Mouse (Mus musculus) limb, embryonic 12.5 days (tissue): ENCODE measurements around the gene Pi4k2b. TPM values are rescaled to one million over a fixed set of nuclear protein-coding genes. Genes with fewer than 3 reads are reported as not detected.
A peak's percentile ranks its signal among the peaks of the same experiment; 100 is the strongest.
"Not testable (repeated sequence)": the region's sequence is repeated elsewhere in the genome, so short reads cannot be mapped to it uniquely, and the experiment has no call there.

Experiments used
- ATAC-seq: fragments of 200-750 bp; cut with Nextera tagmentation; 2 replicates; pipeline ENCODE4 v1.8.0; 2017; ENCODE audit warnings: low read depth, moderate TSS enrichment; ENCODE audit not compliant: insufficient number of reproducible peaks, insufficient read depth, low FRiP score, low TSS enrichment
- H3K27ac ChIP-seq: fragments of 300-500 bp; sonication (generic); 2 replicates; pipeline ENCODE4 v1.5.1; 2016; ENCODE audit warnings: mild to moderate bottlenecking, moderate library complexity
- H3K27me3 ChIP-seq: fragments of 300-500 bp; sonication (generic); 2 replicates; pipeline ENCODE4 v1.6.1; 2016; ENCODE audit warnings: mild to moderate bottlenecking, moderate library complexity
- H3K36me3 ChIP-seq: fragments of 300-500 bp; sonication (generic); 2 replicates; pipeline ENCODE4 v1.6.1; 2016; ENCODE audit warnings: mild to moderate bottlenecking, moderate library complexity
- H3K4me1 ChIP-seq: fragments of 300-500 bp; sonication (generic); replicated peaks from 2 replicates; pipeline ENCODE4 v1.6.1; 2016
- H3K4me2 ChIP-seq: fragments of 300-500 bp; sonication (generic); 2 replicates; pipeline ENCODE4 v1.6.1; 2016; ENCODE audit warnings: mild to moderate bottlenecking, moderate library complexity
- H3K4me3 ChIP-seq: fragments of 300-500 bp; sonication (generic); replicated peaks from 2 replicates; pipeline ENCODE4 v1.5.1; 2016; ENCODE audit warnings: mild to moderate bottlenecking
- H3K9ac ChIP-seq: fragments of 300-500 bp; sonication (generic); replicated peaks from 2 replicates; pipeline ENCODE4 v1.6.1; 2016; ENCODE audit warnings: mild to moderate bottlenecking, moderate library complexity
- H3K9me3 ChIP-seq: fragments of 300-500 bp; sonication (generic); 2 replicates; pipeline ENCODE4 v1.6.1; 2016; ENCODE audit warnings: mild to moderate bottlenecking, moderate library complexity
- WGBS: fragments of 180-500 bp; shearing (Covaris S2); methylation state at CpG from one replicate; pipeline ENCODE4 v1.1.7; 2016; 5-methylcytosine and 5-hydroxymethylcytosine counted together
- polyA plus RNA-seq: library from polyadenylated mRNA; unstranded; fragments of >200 nt; fragmentation: Nextera tagmentation; extraction: Ambion mirVana; gene quantifications from 2 replicates; pipeline ENCODE4 v1.2.1, GENCODE M21; 2016

Pi4k2b gene
- polyA plus RNA-seq, 1 experiment from 2014 or later, result 22.7 TPM

GRCm38 (mm10) chr5:52743231-52743630 lies 1.9 kb downstream of the Pi4k2b start:
- H3K4me2 ChIP-seq, result peak overlapping the region; percentile 64

GRCm38 (mm10) chr5:52746920-52747319 lies 5.5 kb downstream of the Pi4k2b start:
- H3K4me2 ChIP-seq, result no peak overlapping the region
- peaks cover 14% of the 10 kb centered on the region for H3K4me1 ChIP-seq
- no peak for ATAC-seq
- no peak overlapping the region for H3K9ac ChIP-seq
- H3K36me3 ChIP-seq, result peaks cover 7% of the 10 kb centered on the region; the same call in 1 of the 2 replicates
- H3K9me3 ChIP-seq, result no peaks in the 10 kb centered on the region
- no peaks in the 10 kb centered on the region for H3K27me3 ChIP-seq
- H3K4me3 ChIP-seq, result no peak overlapping the region
- no peak overlapping the region for H3K27ac ChIP-seq

More at GRCm38 (mm10) chr5:52743231-52743630, 1.9 kb downstream of the Pi4k2b start:
- WGBS, result 77% methylated on average over 4 of the region's 4 CpGs
- Histone ChIP-seq H3K4me1 (peaks cover 14% of the 10 kb centered on the region), H3K9me3 (no peaks in the 10 kb centered on the region), H3K27ac (no peak overlapping the region), H3K27me3 (no peaks in the 10 kb centered on the region), H3K4me3 (peak overlapping the region; percentile 84), H3K36me3 (peaks cover 3% of the 10 kb centered on the region; the same call in 1 of the 2 replicates), H3K9ac (no peak overlapping the region)
- no peak for ATAC-seq

- H3K27ac ChIP-seq, result no peak overlapping the region
- H3K9me3 ChIP-seq, result no peaks in the 10 kb centered on the region
- no peak overlapping the region for H3K4me2 ChIP-seq
- H3K27me3 ChIP-seq, result no peaks in the 10 kb centered on the region
- no peak overlapping the region for H3K9ac ChIP-seq
- H3K36me3 ChIP-seq, result peaks cover 15% of the 10 kb centered on the region; the same call in 1 of the 2 replicates
- H3K4me3 ChIP-seq, result no peak overlapping the region
- WGBS, result 87% methylated on average over 5 of the region's 5 CpGs
- no peak for ATAC-seq
- peaks cover 4% of the 10 kb centered on the region; the same call in 1 of the 2 replicates for H3K4me1 ChIP-seq
Measured at GRCm38 (mm10) chr5:52748732-52749131, 7.4 kb downstream of the Pi4k2b start.

- Histone ChIP-seq H3K9me3 (no peaks in the 10 kb centered on the region), H3K27ac (no peak overlapping the region), H3K36me3 (peaks cover 30% of the 10 kb centered on the region; the same call in 1 of the 2 replicates), H3K27me3 (no peaks in the 10 kb centered on the region), H3K4me3 (no peak overlapping the region), H3K4me2 (no peak overlapping the region), H3K9ac (no peak overlapping the region), H3K4me1 (no peaks in the 10 kb centered on the region)
- ATAC-seq, result no peak
- 70% methylated on average over 9 of the region's 9 CpGs for WGBS
Measured at GRCm38 (mm10) chr5:52753146-52753545, 11.8 kb downstream of the Pi4k2b start.

- H3K27ac ChIP-seq, result no peak overlapping the region
- H3K9ac ChIP-seq, result no peak overlapping the region
- H3K9me3 ChIP-seq, result no peaks in the 10 kb centered on the region
- H3K4me2 ChIP-seq, result no peak overlapping the region
- H3K4me3 ChIP-seq, result no peak overlapping the region
- no peaks in the 10 kb centered on the region for H3K27me3 ChIP-seq
- H3K36me3 ChIP-seq, result peaks cover 30% of the 10 kb centered on the region; the same call in 1 of the 2 replicates
- no peak for ATAC-seq
- no peaks in the 10 kb centered on the region for H3K4me1 ChIP-seq
Measured at GRCm38 (mm10) chr5:52754196-52754595, 12.8 kb downstream of the Pi4k2b start.

- H3K27ac ChIP-seq, result no peak overlapping the region
- H3K4me2 ChIP-seq, result no peak overlapping the region
- 94% methylated on average over 3 of the region's 3 CpGs for WGBS
- no peak overlapping the region for H3K9ac ChIP-seq
- no peaks in the 10 kb centered on the region for H3K9me3 ChIP-seq
- H3K4me1 ChIP-seq, result no peaks in the 10 kb centered on the region
- H3K27me3 ChIP-seq, result no peaks in the 10 kb centered on the region
- peaks cover 30% of the 10 kb centered on the region; the same call in 1 of the 2 replicates for H3K36me3 ChIP-seq
- ATAC-seq, result no peak
- no peak overlapping the region for H3K4me3 ChIP-seq
Measured at GRCm38 (mm10) chr5:52755337-52755736, 14.0 kb downstream of the Pi4k2b start.

GRCm38 (mm10) chr5:52755989-52756388 lies 14.6 kb downstream of the Pi4k2b start:
- Histone ChIP-seq H3K4me2 (no peak overlapping the region), H3K36me3 (peaks cover 32% of the 10 kb centered on the region; the same call in 1 of the 2 replicates), H3K4me3 (no peak overlapping the region), H3K9me3 (no peaks in the 10 kb centered on the region), H3K9ac (no peak overlapping the region), H3K27ac (no peak overlapping the region), H3K27me3 (no peaks in the 10 kb centered on the region), H3K4me1 (no peaks in the 10 kb centered on the region)
- no peak for ATAC-seq
- WGBS, result 90% methylated on average over 6 of the region's 6 CpGs

- Histone ChIP-seq H3K9ac (no peak overlapping the region), H3K9me3 (no peaks in the 10 kb centered on the region), H3K4me3 (no peak overlapping the region), H3K27me3 (no peaks in the 10 kb centered on the region), H3K27ac (0 out of 2 replicates have a peak overlapping the region, but pooled peaks have one; percentile 12), H3K4me1 (no peaks in the 10 kb centered on the region), H3K4me2 (no peak overlapping the region), H3K36me3 (peaks cover 34% of the 10 kb centered on the region)
- 75% methylated on average over 7 of the region's 7 CpGs for WGBS
- no peak for ATAC-seq
Measured at GRCm38 (mm10) chr5:52762586-52762985, 21.2 kb downstream of the Pi4k2b start.

- H3K4me2 ChIP-seq, result no peak overlapping the region
- H3K4me3 ChIP-seq, result no peak overlapping the region
- 86% methylated on average over 5 of the region's 5 CpGs for WGBS
Measured at GRCm38 (mm10) chr5:52774267-52774666, 32.9 kb downstream of the Pi4k2b start.

GRCm38 (mm10) chr5:52775237-52775636 lies 33.9 kb downstream of the Pi4k2b start, which contains the start of gene Zcchc4:
Gene Zcchc4, plus strand, starts transcription at chr5:52775409.
- H3K9me3 ChIP-seq, result no peaks in the 10 kb centered on the region
- no peak within 1 kb of the TSS for H3K27ac ChIP-seq
- H3K9ac ChIP-seq, result no peak within 1 kb of the TSS
- peaks cover 9% of the 10 kb centered on the region; the same call in 1 of the 2 replicates for H3K36me3 ChIP-seq
- no peaks in the 10 kb centered on the region for H3K27me3 ChIP-seq
- no peak for ATAC-seq
- no peaks in the 10 kb centered on the region for H3K4me1 ChIP-seq
- 80% methylated on average over 8 of the region's 8 CpGs for WGBS
- no peak within 1 kb of the TSS for H3K4me2 ChIP-seq
- H3K4me3 ChIP-seq, result no peak within 1 kb of the TSS

More at GRCm38 (mm10) chr5:52774267-52774666, 32.9 kb downstream of the Pi4k2b start:
- H3K9me3 ChIP-seq, result no peaks in the 10 kb centered on the region
- no peak for ATAC-seq
- H3K27me3 ChIP-seq, result no peaks in the 10 kb centered on the region
- H3K4me1 ChIP-seq, result no peaks in the 10 kb centered on the region
- peaks cover 18% of the 10 kb centered on the region; the same call in 1 of the 2 replicates for H3K36me3 ChIP-seq
- no peak overlapping the region for H3K9ac ChIP-seq
- no peak overlapping the region for H3K27ac ChIP-seq

GRCm38 (mm10) chr5:52776466-52777354 lies 35.3 kb downstream of the Pi4k2b start:
- not testable (repeated sequence) for H3K4me3 ChIP-seq, H3K27ac ChIP-seq, H3K9me3 ChIP-seq, H3K27me3 ChIP-seq, H3K4me2 ChIP-seq, H3K4me1 ChIP-seq, H3K9ac ChIP-seq, H3K36me3 ChIP-seq, ATAC-seq
- 87% methylated on average over 8 of the region's 8 CpGs for WGBS
